Mouse (Mus musculus) right cerebral cortex, adult 18-20 months (tissue): ENCODE measurements at regions not wholly inside any gene's neighbourhood (a gene's known extent, or its start where the extent isn't known, plus 50 kb on each side); places are given as distances from the start of the nearest gene placed in this dataset.
A peak's percentile ranks its signal among the peaks of the same experiment; 100 is the strongest.
"Not testable (repeated sequence)": the region's sequence is repeated elsewhere in the genome, so short reads cannot be mapped to it uniquely, and the experiment has no call there.

Experiments
- DNase-seq: peaks from one replicate; pipeline ENCODE4 v3.0.0; 2022; ENCODE audit warnings: mixed read lengths

DNA sequence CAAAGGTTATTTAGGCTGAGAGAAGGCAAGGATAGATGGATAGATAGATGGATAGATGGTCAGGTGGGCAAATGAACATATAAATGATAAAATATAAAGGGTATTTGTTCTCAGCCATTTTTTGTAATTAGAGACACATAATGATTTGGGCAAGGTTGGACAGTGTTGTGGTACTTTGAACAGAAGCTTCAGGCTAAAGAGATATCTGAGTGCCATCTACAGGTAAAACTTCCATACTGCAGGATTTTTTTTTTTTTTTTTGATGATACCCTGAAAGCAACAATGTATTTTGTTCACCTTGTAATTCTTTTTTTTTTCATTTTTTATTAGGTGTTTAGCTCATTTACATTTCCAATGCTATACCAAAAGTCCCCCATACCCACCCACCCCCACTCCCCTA lies 110.1 kb upstream of the Trabd2b start:
- no peak for DNase-seq

DNA sequence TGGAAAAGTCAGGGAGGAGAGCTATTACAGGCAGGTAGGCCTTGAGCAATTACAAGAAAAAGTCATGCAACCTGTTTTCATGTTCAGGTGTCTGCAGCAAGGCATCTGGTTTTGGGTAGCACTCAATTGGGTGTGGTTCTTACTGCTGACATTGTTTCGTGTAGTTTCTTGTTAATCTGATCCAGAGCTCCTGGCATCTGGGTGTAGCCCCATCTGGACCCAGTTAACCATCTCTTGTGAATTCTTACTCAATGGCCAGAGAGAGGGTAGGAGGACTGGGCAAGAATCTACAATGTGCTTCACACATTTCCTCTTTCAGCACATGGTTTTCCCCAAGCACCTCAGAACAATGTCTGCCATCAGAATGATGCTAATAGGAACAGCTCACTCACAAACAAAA lies 108.0 kb upstream of the Trabd2b start:
- not testable (repeated sequence) for DNase-seq

DNA sequence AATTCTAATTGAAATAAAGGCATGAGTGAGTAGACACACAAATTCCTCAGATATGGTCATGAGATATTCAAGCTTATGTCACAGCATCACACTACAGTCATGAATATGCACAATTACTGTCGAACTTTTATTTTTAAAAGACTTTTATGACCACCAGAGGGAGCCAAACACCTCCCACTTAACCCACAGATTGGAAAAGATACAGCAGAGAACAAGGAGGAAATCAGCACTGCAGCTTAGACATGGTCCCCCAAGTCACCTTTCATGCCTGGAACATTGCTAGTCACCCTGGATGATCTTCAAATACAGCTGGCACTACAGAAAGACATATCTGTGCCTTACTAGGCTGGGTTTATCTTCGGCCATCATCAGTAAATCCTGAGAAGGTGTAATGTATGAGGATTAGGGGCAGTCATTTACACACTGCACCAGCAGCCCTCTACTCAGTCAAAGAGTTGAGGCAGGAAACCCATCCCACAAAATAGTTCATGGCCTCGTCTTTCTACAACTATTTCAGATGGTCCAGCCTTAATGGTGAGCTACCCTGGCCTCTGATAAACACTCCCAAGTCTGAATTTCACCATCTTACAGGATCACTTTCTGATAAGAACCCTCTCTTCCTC lies 106.0 kb upstream of the Trabd2b start:
- DNase-seq = peak; percentile 32

DNA sequence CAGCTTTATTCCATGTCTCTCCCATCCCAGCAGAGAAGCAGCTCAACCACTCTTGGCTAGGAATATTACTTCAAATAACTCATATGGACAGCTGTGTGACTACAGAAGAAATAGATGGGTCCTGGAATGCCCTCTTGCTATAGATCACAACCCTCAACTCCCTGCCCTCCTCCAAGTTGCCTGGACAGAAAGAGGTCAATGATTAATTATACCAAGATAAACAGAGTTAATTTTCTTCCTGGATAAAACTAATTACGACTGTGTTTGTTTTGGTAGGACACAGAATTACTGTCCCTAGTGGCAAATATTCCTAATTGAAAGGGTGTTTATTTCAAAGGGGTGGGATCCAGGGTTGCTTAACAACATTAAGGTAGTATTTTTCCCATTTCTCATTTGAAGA lies 101.9 kb upstream of the Trabd2b start:
- DNase-seq = no peak

DNA sequence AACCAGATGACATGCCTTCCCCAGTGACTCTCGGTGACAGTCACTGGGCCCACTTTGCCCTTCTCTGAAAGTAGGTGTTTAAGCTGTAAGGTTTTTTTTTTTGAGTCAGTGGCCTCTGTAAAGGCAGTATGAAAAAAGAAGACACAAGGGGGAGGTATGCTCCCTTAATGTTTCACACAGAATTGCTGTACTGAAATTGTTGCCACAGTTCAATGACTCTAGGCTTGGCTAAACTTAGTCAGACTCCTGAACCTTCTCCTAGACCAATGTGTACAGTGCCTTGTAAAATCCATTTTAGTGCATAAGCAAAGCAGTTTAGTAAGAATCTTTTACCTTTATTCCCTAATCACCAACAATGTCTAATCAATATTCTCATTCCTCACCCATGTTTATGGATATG lies 99.0 kb upstream of the Trabd2b start:
- no peak for DNase-seq

DNA sequence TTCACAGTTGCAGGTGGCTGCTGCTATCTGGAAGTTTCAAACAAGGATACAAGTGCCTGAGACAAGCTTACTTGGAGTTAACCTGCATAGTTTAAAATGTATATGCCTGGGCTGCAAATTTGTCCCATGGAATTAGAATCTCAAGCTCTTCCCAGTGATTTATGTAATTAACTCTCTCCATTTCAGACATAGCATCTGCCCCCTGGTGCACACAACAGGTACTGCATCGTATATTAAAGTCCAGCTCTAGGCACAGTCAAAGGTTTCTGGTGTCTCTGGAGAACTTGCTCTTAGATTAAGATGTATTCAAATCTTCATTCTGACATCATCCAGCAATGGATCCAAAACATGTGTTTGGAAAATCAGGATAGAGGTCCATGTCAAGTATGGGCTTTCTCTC lies 98.0 kb upstream of the Trabd2b start:
- DNase-seq = peak; percentile 4

DNA sequence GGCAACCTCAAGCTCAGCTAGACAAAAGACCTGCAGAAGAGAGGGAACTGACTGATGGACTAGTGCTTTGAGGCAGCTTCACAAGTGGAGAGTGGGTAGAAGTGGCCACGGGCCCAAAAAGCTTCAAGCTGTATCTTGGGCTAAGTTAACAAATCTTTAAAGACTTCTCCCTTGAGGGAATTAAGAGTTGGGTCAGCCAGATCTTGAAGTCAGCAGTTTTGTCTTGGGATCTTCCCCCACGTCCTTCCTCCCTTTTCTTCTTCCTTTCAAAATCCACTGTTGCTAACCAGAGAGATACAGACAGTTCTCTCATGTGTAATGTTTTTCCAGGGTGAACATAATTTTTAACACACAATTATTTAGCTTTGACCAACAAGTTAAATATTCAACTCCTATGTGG lies 91.5 kb upstream of the Trabd2b start:
- no peak for DNase-seq

DNA sequence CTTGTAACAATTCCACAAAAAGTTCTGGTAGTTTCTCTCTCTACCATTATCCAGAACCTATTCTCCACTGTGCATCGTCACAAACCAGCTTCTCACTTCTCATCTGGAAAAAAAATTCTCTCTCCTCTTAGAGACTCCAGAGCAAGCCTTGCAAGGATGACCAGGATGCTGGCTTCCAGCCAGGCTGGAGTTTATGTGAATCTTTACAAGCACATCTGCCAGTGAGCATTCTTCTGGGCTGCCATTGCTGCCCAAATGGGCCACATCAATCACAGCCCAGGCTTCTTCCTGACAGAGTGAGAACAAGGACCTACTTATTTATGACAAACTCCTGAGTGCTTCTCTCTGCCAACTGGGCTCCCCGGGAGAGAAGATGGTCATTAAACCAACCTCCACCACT lies 91.0 kb upstream of the Trabd2b start:
- no peak for DNase-seq

DNA sequence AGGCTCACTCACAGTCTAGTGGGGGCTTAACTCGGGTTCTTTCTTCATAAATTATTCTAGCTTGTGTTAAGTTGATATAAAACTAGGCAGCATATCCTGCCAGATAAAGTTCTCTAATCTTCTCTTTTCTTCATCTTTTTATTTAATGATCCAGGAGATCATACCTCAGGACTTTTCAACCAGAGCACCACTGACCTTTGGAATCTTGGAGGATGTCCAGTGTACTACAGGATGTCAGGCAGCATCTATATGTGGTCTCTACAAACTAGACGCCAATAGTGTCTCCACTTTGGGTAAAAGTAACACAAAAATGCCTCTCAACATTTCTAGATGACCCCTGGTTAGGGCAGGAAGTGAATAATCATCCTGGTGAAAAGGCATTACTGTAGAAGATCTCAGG lies 89.4 kb upstream of the Trabd2b start:
- no peak for DNase-seq

DNA sequence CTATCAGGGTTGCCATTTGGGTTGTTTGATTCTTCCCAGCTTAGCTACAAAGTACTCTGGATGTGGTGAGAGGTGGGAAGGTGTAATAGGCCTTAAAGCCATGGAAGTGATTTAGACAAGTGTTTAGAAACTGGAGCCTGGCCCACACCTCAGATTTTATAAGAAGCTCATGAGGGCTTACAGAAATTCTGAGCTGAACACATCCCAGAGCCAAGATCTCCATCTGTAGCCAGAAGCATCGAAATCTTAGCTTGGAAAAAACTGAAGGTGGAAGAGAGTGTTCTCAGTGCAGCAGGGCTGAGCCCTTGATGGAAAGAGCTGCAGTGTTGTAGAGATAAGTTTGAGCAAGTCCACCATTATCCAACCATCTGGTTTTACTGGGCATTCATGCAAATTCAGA lies 86.4 kb upstream of the Trabd2b start:
- DNase-seq = peak; percentile 3

DNA sequence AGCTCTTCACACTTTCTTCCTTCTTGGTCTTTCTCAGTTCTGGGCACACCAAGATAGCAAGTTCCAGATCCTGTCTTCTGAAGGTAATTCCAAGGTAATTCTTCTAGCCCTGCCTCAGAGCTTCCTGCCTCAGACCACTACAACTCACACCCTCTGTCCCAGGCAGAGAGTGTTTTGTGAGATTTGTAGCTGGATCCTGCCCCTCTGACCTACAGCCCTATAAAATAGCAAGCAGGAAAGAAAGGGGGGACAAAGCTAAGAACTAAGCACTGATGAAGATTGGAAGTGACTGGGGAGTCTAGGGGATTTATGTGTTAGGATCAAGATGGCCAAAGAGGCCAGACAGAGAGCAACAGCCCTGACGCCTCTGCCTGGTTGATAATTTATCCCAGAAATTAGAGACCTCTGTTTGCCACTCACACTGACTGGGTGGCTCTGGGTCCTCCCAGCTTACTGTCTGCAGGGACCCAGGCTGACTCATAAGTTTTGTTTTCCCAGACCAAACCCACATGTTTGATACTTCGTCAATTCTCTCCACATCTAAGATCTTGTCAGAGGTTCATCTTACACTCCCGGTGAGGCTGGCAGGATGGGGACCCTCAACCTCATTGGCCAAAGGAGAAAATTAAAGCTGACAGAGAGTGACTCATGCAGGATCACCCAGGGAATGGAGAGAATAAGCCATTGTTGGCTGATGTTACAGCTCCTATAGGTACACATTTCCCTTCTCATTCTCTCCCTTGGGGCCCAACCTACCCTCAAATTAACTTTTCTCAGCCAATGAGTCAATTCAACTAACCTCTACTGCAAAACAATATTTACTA lies 84.8 kb upstream of the Trabd2b start:
- DNase-seq = no peak

DNA sequence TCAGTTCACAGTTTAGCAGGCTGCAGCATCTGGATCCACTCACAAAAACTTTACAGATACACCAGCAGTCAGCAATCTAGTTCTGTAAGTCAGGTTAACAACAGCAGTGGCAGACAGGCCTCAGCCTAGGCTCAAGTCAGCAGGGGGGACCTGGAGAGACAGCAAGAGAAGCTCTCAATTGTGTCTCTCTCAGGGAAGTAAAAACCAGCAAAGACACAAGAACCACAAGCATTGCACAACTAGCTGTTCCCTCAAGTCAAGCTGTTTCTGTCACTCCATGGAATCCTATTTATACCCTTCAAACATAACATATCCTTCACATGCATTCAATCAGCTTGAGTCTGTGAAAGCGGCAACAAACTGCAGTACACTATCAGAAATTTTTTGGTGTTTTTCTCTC lies 76.5 kb upstream of the Trabd2b start:
- DNase-seq = no peak

DNA sequence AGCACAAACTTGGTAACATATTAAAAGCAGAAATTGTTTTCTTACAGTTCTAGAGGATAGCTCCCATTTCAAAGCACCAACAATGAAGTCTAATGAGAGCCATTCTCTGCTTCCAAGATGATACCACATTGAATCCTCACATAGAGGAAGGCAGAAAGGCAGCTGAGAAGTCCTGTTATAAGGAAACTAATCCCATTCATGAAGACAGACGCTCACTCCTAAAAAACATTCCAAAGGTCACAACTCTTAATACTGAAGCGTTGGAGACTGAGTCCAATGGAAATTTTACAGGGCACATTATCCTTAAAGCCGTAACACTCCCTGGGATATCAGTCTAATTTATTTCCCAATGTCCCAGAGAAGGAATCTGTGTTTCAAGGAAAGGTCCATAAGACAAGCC lies 75.4 kb upstream of the Trabd2b start:
- no peak for DNase-seq

DNA sequence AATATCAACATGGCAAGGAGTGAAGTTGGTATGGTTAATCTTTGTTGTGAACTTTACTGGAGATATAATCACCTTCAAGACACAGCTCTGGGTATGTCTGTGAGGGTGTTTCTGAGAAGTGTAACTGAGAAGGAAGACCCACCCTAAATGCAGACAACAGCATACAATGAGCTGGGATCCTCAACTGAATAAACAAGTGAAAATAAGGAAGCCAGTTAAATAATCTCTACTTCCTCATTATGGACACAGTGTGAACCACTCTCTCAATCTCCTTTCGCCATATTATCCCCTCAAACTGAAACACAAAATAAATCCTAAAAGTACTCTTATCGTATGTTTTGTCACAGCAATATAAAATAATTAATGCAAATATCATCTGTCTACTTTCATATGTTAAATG lies 71.7 kb upstream of the Trabd2b start:
- no peak for DNase-seq

DNA sequence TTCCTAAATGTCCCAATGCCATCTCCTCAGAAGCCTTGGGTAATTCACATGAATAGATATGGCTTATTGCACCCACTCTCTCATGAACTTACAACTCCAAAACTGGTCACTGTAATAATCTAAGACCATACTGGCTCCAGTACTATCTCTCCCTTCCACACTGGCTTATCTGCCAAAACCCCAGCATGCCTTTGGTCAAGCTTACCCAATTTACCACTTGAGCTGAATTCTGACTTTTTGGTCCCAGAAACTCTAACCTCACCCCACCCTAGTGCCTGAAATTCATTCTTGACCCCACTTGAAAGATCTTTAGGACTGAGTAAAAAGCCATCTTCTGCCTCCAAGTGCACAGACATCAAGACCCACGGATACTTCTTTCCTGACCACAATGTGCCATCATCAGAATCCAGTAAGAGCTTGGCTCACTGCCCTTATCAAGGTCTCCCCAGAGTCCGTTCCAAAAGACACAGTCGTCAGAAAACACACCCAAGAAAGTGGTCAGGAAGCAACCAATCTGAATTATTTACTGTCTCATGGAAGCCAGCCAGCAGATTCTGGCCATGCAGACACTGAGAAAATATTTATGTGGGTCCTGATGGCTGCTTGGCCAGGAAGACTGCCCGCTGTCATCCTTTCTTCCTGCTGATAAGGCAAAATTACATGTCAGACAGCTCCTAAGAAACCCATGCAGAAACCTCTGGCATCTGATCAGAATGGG lies 70.3 kb upstream of the Trabd2b start:
- no peak for DNase-seq

DNA sequence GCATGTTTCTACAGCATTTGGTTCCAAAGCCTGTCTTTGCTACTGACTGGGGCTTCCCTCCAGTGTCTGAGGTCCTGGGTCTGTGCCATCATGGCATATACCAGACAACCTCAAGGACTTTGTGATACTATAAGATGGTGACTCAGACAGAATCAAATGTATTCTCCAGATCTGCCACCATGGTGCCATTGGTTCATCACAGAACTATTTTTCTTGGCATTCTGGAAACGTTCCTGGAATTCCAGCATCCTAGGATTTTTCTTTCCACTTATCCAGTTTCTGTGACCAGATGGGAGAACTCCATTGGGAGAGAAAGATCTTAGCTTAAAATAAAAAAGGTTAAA lies 69.8 kb upstream of the Trabd2b start:
- no peak for DNase-seq

DNA sequence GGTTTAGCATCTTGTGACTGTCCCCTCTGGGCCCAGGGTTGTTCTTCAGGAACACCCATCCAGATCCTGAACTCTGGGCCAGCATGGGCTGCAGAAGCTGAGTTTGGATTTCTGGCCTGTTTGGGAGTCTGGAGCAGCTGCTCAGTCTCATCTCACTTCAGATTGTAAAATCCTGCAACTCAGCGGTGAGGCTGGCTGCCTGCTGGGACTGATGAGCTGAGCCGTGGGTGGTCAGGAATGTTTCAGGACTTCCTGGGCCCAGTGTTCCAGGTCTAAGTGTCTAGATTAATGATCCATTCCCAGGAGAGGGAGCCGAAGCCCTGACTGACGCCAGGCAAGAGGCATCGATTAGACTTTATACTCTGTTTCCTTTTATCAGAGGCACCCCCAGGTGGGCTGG lies 66.7 kb upstream of the Trabd2b start:
- peak; percentile 48 for DNase-seq

DNA sequence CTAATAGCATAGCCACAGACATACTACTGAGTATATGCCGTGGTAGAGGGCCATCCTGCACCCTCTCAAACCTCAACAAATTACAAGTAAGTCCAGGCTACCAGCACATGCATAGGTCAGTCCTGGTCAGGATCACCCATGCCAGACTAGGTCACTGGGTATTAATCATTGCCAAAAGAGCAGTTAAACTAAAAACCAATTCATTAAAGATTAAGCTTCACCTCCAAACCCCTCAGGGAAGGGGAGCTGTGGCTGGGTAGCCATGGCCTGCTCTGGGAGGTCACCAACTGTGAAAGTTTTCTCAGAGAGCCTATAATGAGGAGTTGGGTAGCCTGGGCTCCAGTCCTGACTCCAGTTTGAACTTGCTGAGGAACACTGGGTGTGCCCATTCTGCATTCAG lies 61.4 kb upstream of the Trabd2b start:
- no peak for DNase-seq

DNA sequence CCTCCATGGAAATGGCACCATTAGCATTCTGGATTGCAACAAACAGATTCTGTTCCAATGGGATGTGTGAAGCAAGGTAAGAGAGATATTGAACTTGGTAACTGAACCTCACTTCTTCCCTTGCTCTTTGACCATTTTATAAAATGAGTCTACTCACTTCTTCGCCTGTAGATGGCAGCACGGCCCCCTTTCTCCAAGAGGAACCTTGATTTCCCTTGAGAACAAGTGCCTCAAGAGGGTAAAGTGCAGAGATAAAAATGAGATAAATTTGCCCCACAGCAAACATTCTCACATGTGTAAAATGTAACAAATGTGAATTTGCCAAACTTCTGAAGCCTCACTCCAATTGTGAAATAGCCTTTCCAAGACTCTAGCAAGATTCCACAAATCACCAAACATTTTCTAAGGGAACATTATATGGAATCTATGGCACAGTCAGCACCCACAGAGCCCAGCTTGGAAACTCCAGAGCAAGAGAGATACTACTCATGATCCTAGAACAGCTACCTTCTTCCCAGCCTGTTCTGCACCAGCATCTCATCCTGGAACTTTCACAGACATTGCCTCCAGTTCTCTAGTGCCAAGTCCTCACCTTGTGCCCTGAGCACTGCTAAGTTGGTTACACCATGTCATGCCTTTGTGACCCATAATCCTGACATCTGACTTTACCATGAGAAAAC lies 60.3 kb upstream of the Trabd2b start:
- peak; percentile 64 for DNase-seq

DNA sequence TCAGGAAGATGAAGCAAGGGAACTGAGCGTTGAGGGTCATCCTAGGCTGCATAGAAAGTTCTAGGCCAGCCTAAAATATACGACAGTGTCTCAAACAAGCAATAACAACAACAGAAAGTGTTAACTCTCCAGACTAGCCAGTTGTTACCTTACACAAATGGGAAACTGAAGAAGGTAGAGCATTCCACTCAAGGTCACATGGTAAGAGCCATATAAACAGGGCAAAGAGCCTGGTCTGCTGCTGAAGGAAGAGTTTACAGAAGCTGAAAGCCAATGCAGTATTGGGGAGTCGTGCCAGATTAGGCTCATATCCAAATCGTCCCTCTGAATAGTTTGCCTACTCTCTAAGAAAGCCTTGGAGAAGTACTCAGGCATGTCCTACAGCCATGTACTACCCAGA lies 59.6 kb upstream of the Trabd2b start:
- no peak for DNase-seq

DNA sequence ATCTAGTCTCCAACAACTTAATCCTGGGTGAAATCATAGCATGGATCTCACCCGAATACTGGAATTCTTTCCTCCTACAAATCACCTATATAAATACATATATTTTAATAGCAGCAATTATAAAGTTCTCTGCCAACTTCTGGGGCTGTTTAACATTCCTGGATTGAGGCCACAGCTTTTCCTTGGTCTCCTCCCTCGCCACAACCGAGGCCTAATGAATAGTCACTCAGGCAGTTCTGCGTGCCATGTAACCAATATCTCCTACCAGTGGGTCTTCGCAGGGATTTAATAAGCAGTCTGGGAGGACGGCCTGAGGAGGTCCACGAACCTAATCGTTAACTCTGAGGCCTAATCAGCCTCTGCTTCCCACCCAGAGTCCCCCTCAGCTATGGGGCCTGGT lies 56.9 kb upstream of the Trabd2b start:
- DNase-seq = no peak

DNA sequence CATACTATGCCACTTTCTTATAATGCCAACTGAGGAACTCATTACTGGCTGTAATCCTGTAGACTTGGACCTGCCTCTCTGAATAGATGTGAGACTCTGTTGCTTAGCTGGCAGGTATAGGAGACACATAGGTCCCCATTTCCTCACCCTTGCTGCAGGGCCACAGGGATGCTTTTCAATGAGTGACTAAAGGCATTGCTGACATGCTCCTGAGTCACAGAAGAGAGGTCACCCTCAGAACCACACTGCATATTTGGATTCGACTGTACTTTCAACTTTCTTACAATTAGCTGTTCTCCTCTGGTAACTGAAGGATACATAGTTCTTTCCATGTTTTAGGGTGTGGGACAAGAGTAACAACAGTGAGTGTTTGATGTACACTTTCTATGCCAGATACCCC lies 55.2 kb upstream of the Trabd2b start:
- no peak for DNase-seq

DNA sequence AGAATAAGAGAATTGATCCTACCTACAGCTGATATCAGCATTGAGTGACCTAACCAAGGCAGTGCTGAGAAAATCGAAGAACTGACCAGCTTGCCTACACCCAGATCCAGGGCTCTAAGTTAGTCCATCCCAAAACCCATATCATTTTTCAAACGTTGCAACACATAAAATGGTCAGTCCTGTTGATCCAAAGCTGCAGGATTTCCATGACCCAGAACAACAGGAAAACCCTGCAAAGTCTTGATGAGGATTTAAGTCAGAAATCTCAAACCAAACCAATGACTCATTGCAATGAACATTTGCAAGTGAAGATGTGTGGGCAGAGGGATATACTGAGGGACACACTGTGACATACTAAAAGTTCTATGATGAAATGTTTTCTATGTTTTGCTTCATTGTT lies 53.5 kb upstream of the Trabd2b start:
- no peak for DNase-seq
